Mouse (Mus musculus) midbrain, postnatal 0 days (tissue): Measurements from ENCODE around the gene Slc6a20a. TPM values are rescaled to one million over a fixed set of nuclear protein-coding genes. Genes with fewer than 3 reads are reported as not detected.

ENCODE experiments used
- ATAC-seq: fragments of 200-750 bp; cut with Nextera tagmentation; 2 replicates; pipeline ENCODE4 v1.8.0; 2017; ENCODE audit warnings: moderate number of reproducible peaks, mild to moderate bottlenecking, moderate TSS enrichment, moderate library complexity; ENCODE audit not compliant: low FRiP score
- DNase-seq: peaks from one replicate; pipeline ENCODE4 v3.0.0-alpha.2; 2015; ENCODE audit warnings: low spot score
- H3K27ac ChIP-seq: fragments of 300-500 bp; sonication (generic); 2 replicates; pipeline ENCODE4 v1.5.1; 2014; ENCODE audit warnings: low read depth, mild to moderate bottlenecking, low read length, mixed read lengths
- H3K27me3 ChIP-seq: fragments of 300-500 bp; sonication (generic); 2 replicates; pipeline ENCODE4 v1.6.1; 2014; ENCODE audit warnings: low read length, control low read depth, mixed read lengths; ENCODE audit not compliant: insufficient read depth
- H3K36me3 ChIP-seq: fragments of 300-500 bp; sonication (generic); 2 replicates; pipeline ENCODE4 v1.6.1; 2014; ENCODE audit warnings: low read length, control low read depth, mixed read lengths; ENCODE audit not compliant: insufficient read depth
- H3K4me1 ChIP-seq: fragments of 300-500 bp; sonication (generic); 2 replicates; pipeline ENCODE4 v1.6.1; 2014; ENCODE audit warnings: mild to moderate bottlenecking, control low read depth, antibody characterized with exemption, low read length, mixed read lengths; ENCODE audit not compliant: insufficient read depth
- H3K4me2 ChIP-seq: fragments of 300-500 bp; sonication (generic); 2 replicates; pipeline ENCODE4 v1.6.1; 2014; ENCODE audit warnings: low read depth, mild to moderate bottlenecking, low read length, mixed read lengths; ENCODE audit not compliant: poor library complexity, severe bottlenecking
- H3K4me3 ChIP-seq: fragments of 300-500 bp; sonication (generic); 2 replicates; pipeline ENCODE4 v1.5.1; 2014; ENCODE audit warnings: low read depth, mild to moderate bottlenecking, low read length, moderate library complexity
- H3K9ac ChIP-seq: fragments of 300-500 bp; sonication (generic); replicated peaks from 2 replicates; pipeline ENCODE4 v1.6.1; 2014; ENCODE audit warnings: mild to moderate bottlenecking, low read length, moderate library complexity, mixed read lengths; ENCODE audit not compliant: poor library complexity, severe bottlenecking
- H3K9me3 ChIP-seq: fragments of 300-500 bp; sonication (generic); 2 replicates; pipeline ENCODE4 v1.6.1; 2016; ENCODE audit warnings: low read length, control low read depth
- CTCF ChIP-seq: IDR thresholded peaks from 2 replicates; pipeline ENCODE4 v1.5.1; 2016; ENCODE audit warnings: antibody characterized with exemption, mild to moderate bottlenecking
- WGBS: fragments of 180-500 bp; shearing (Covaris S2); extraction: QIAGEN DNeasy Blood & Tissue Kit; methylation state at CpG from one replicate; pipeline ENCODE4 v1.1.7; 2014; 5-methylcytosine and 5-hydroxymethylcytosine counted together
- polyA plus RNA-seq: library from polyadenylated mRNA; unstranded; fragments of >200 nt; fragmentation: Nextera tagmentation; extraction: Ambion mirVana; gene quantifications from 2 replicates; pipeline ENCODE4 v1.2.1, GENCODE M21; 2015
- total RNA-seq: library from RNA; depleted of rRNA; stranded (reverse); fragments of >200 nt; gene quantifications from 2 replicates; pipeline ENCODE4 v1.2.3, GENCODE M21; 2014; rRNA removed

Gene Slc6a20a
- total RNA-seq (54.1 and 64.9 TPM in 2 replicates), polyA plus RNA-seq (41.8 and 52.4 TPM in 2 replicates)

GRCm38 (mm10) chr9:123678327-123679105 is at the start of gene Slc6a20a, which contains the start of gene Ccr9:
TSS of gene Slc6a20a (minus strand) at chr9:123678885.
TSS of gene Ccr9 (plus strand) at chr9:123678439.
- TF ChIP-seq CTCF, result no peak
- under 1% methylated on average over 72 of the region's 73 CpGs for WGBS
- ATAC-seq, result peak; percentile 34; the same call in 1 of the 2 replicates
- Histone ChIP-seq H3K9me3 (no peaks in the 10 kb centered on the region), H3K27ac (no peak within 1 kb of the TSS; the same call in 1 of the 2 replicates), H3K36me3 (no peaks in the 10 kb centered on the region), H3K4me3 (peak within 1 kb of the TSS; percentile 49), H3K27me3 (peaks cover 12% of the 10 kb centered on the region; the same call in 1 of the 2 replicates), H3K9ac (peak within 1 kb of the TSS; percentile 54), H3K4me2 (peak within 1 kb of the TSS; percentile 84), H3K4me1 (no peaks in the 10 kb centered on the region)
- DNase-seq, result no peak

- 73% methylated on average over 2 of the region's 2 CpGs for WGBS
- no peak for TF ChIP-seq CTCF
These were observed 44.2 kb upstream of the Slc6a20a start for GRCm38 (mm10) chr9:123722737-123723493.

GRCm38 (mm10) chr9:123717186-123718008 is 38.7 kb upstream of the Slc6a20a start, which contains the start of gene Lztfl1:
TSS of gene Lztfl1 (minus strand) at chr9:123717697.
- Histone ChIP-seq H3K4me3 (peak within 1 kb of the TSS; percentile 95), H3K9me3 (no peaks in the 10 kb centered on the region), H3K27ac (peak within 1 kb of the TSS; percentile 63), H3K27me3 (no peaks in the 10 kb centered on the region), H3K9ac (peak within 1 kb of the TSS; percentile 87), H3K4me2 (peak within 1 kb of the TSS; percentile 68), H3K36me3 (no peaks in the 10 kb centered on the region), H3K4me1 (peaks cover 5% of the 10 kb centered on the region; the same call in 1 of the 2 replicates)
- DNase-seq, result peak; percentile 99
- under 1% methylated on average over 55 of the region's 55 CpGs for WGBS
- no peak for TF ChIP-seq CTCF
- ATAC-seq, result peak; percentile 99

More at GRCm38 (mm10) chr9:123722737-123723493, 44.2 kb upstream of the Slc6a20a start:
- H3K9me3 ChIP-seq, result no peaks in the 10 kb centered on the region
- H3K27me3 ChIP-seq, result no peaks in the 10 kb centered on the region
- no peak overlapping the region for H3K27ac ChIP-seq
- H3K4me3 ChIP-seq, result no peak overlapping the region
- H3K4me2 ChIP-seq, result no peak overlapping the region
- H3K36me3 ChIP-seq, result no peaks in the 10 kb centered on the region
- no peak overlapping the region for H3K9ac ChIP-seq
- no peak for ATAC-seq
- H3K4me1 ChIP-seq, result no peaks in the 10 kb centered on the region
- no peak for DNase-seq

- DNase-seq (no peak), ATAC-seq (no peak)
- no peaks in the 10 kb centered on the region for H3K27me3 ChIP-seq
- WGBS, result 66% methylated on average over 3 of the region's 3 CpGs
- peaks cover 5% of the 10 kb centered on the region; the same call in 1 of the 2 replicates for H3K4me1 ChIP-seq
- no peaks in the 10 kb centered on the region for H3K9me3 ChIP-seq
- peak overlapping the region; percentile 95; the same call in 1 of the 2 replicates for H3K4me3 ChIP-seq
- no peak overlapping the region for H3K9ac ChIP-seq
- peak overlapping the region; percentile 68 for H3K4me2 ChIP-seq
- no peak overlapping the region for H3K27ac ChIP-seq
- no peak for TF ChIP-seq CTCF
- H3K36me3 ChIP-seq, result 0 out of 2 replicates have a peak, but pooled peaks cover 2% of the 10 kb centered on the region
These were observed 37.6 kb upstream of the Slc6a20a start for GRCm38 (mm10) chr9:123716301-123716700.

GRCm38 (mm10) chr9:123713111-123713510 is 34.4 kb upstream of the Slc6a20a start:
- H3K9me3 ChIP-seq, result no peaks in the 10 kb centered on the region
- TF ChIP-seq CTCF, result peak; percentile 38; the same call in 1 of the 2 replicates
- H3K4me3 ChIP-seq, result no peak overlapping the region
- H3K4me2 ChIP-seq, result no peak overlapping the region
- H3K4me1 ChIP-seq, result peaks cover 5% of the 10 kb centered on the region; the same call in 1 of the 2 replicates
- peaks cover 14% of the 10 kb centered on the region; the same call in 1 of the 2 replicates for H3K36me3 ChIP-seq
- DNase-seq (no peak), ATAC-seq (no peak)
- no peaks in the 10 kb centered on the region for H3K27me3 ChIP-seq
- no peak overlapping the region for H3K9ac ChIP-seq
- no peak overlapping the region for H3K27ac ChIP-seq
- WGBS, result 86% methylated on average over 2 of the region's 2 CpGs
